Mouse (Mus musculus): ENCODE results near the gene Arhgef33. TPM values are rescaled to one million over a fixed set of nuclear protein-coding genes. Genes with fewer than 3 reads are reported as not detected.

The Arhgef33 gene
- polyA plus RNA-seq, 1 experiment, result 0.01 TPM

- Histone ChIP-seq H3K4me2 (ENCODE audit: low read depth) (no peak overlapping the region), H3K27me3 (ENCODE audit: control insufficient read depth, insufficient read depth, insufficient read length) (no peaks in the 10 kb centered on the region), H3K4me3 (no peak overlapping the region), H3K79me2 (ENCODE audit: control insufficient read depth, insufficient read depth) (no peaks in the 10 kb centered on the region), H3ac (ENCODE audit: control insufficient read depth, insufficient read length) (no peak overlapping the region), H3K36me3 (ENCODE audit: control insufficient read depth, insufficient read depth) (peaks cover 10% of the 10 kb centered on the region)
- no peak for TF ChIP-seq MAX (IDR thresholded peaks at IDR 0.05; ENCODE audit: low read depth)
- no peak for TF ChIP-seq TCF12 (IDR thresholded peaks at IDR 0.05; ENCODE audit: insufficient read depth, poor library complexity, severe bottlenecking)
- no peak for TF ChIP-seq CEBPB (IDR thresholded peaks at IDR 0.05; ENCODE audit: insufficient read depth, poor library complexity, severe bottlenecking)
- TF ChIP-seq POLR2AphosphoS2 (IDR thresholded peaks at IDR 0.05; ENCODE audit: insufficient read length, low read depth), result no peak
- TF ChIP-seq MYOG (IDR thresholded peaks at IDR 0.05; ENCODE audit: control insufficient read depth in 1 of 3, insufficient read depth in 1 of 3, insufficient read length in 2 of 3, low read depth in 2 of 3), result no peak
- TF ChIP-seq USF1 (IDR thresholded peaks at IDR 0.05; ENCODE audit: low read depth), result no peak
- no peak for TF ChIP-seq SRF (IDR thresholded peaks at IDR 0.05; ENCODE audit: control insufficient read depth, insufficient read length, low read depth)
- no peak for TF ChIP-seq E2F4 (IDR thresholded peaks at IDR 0.05; ENCODE audit: insufficient read depth)
- TF ChIP-seq REST (IDR thresholded peaks at IDR 0.05; ENCODE audit: insufficient read depth, insufficient read length), result no peak
- no peak for TF ChIP-seq POLR2A (IDR thresholded peaks at IDR 0.05; ENCODE audit: insufficient read length, low read depth)
- no peak for TF ChIP-seq TCF3 (IDR thresholded peaks at IDR 0.05; ENCODE audit: insufficient read length, low read depth)
- TF ChIP-seq MYOD1 (IDR thresholded peaks at IDR 0.05; ENCODE audit: control insufficient read depth in 1 of 3, insufficient read length in 2 of 3, low read depth in 2 of 3), result no peak
Observed at GRCm38 (mm10) chr17:80426171-80426570, 119.0 kb downstream of the Arhgef33 start.

- Histone ChIP-seq H3ac (ENCODE audit: control insufficient read depth, insufficient read length) (no peak overlapping the region), H3K4me3 (no peak overlapping the region), H3K79me2 (ENCODE audit: control insufficient read depth, insufficient read depth) (no peaks in the 10 kb centered on the region), H3K36me3 (ENCODE audit: control insufficient read depth, insufficient read depth) (peaks cover 11% of the 10 kb centered on the region), H3K27me3 (ENCODE audit: control insufficient read depth, insufficient read depth, insufficient read length) (no peaks in the 10 kb centered on the region), H3K4me2 (ENCODE audit: low read depth) (no peak overlapping the region)
- no peak for TF ChIP-seq TCF3 (IDR thresholded peaks at IDR 0.05; ENCODE audit: insufficient read length, low read depth)
- TF ChIP-seq MYOG (IDR thresholded peaks at IDR 0.05; ENCODE audit: control insufficient read depth in 1 of 3, insufficient read depth in 1 of 3, insufficient read length in 2 of 3, low read depth in 2 of 3), result no peak
- TF ChIP-seq E2F4 (IDR thresholded peaks at IDR 0.05; ENCODE audit: insufficient read depth), result no peak
- no peak for TF ChIP-seq CEBPB (IDR thresholded peaks at IDR 0.05; ENCODE audit: insufficient read depth, poor library complexity, severe bottlenecking)
- no peak for TF ChIP-seq MYOD1 (IDR thresholded peaks at IDR 0.05; ENCODE audit: control insufficient read depth in 1 of 3, insufficient read length in 2 of 3, low read depth in 2 of 3)
- no peak for TF ChIP-seq TCF12 (IDR thresholded peaks at IDR 0.05; ENCODE audit: insufficient read depth, poor library complexity, severe bottlenecking)
- TF ChIP-seq SRF (IDR thresholded peaks at IDR 0.05; ENCODE audit: control insufficient read depth, insufficient read length, low read depth), result no peak
- no peak for TF ChIP-seq USF1 (IDR thresholded peaks at IDR 0.05; ENCODE audit: low read depth)
- TF ChIP-seq REST (IDR thresholded peaks at IDR 0.05; ENCODE audit: insufficient read depth, insufficient read length), result no peak
- TF ChIP-seq POLR2A (IDR thresholded peaks at IDR 0.05; ENCODE audit: insufficient read length, low read depth), result no peak
- TF ChIP-seq MAX (IDR thresholded peaks at IDR 0.05; ENCODE audit: low read depth), result no peak
- TF ChIP-seq POLR2AphosphoS2 (IDR thresholded peaks at IDR 0.05; ENCODE audit: insufficient read length, low read depth), result no peak
Observed at GRCm38 (mm10) chr17:80426901-80427300, 119.7 kb downstream of the Arhgef33 start.

GRCm38 (mm10) chr17:80427966-80428365 is 120.8 kb downstream of the Arhgef33 start:
- Histone ChIP-seq H3K4me2 (ENCODE audit: low read depth) (no peak overlapping the region), H3K4me3 (no peak overlapping the region), H3K79me2 (ENCODE audit: control insufficient read depth, insufficient read depth) (no peaks in the 10 kb centered on the region), H3K27me3 (ENCODE audit: control insufficient read depth, insufficient read depth, insufficient read length) (no peaks in the 10 kb centered on the region), H3ac (ENCODE audit: control insufficient read depth, insufficient read length) (no peak overlapping the region), H3K36me3 (ENCODE audit: control insufficient read depth, insufficient read depth) (peaks cover 10% of the 10 kb centered on the region)
- TF ChIP-seq MYOG (IDR thresholded peaks at IDR 0.05; ENCODE audit: control insufficient read depth in 1 of 3, insufficient read depth in 1 of 3, insufficient read length in 2 of 3, low read depth in 2 of 3) (no peak), CEBPB (IDR thresholded peaks at IDR 0.05; ENCODE audit: insufficient read depth, poor library complexity, severe bottlenecking) (no peak), E2F4 (IDR thresholded peaks at IDR 0.05; ENCODE audit: insufficient read depth) (no peak), REST (IDR thresholded peaks at IDR 0.05; ENCODE audit: insufficient read depth, insufficient read length) (no peak), TCF3 (IDR thresholded peaks at IDR 0.05; ENCODE audit: insufficient read length, low read depth) (no peak), USF1 (IDR thresholded peaks at IDR 0.05; ENCODE audit: low read depth) (no peak), SRF (IDR thresholded peaks at IDR 0.05; ENCODE audit: control insufficient read depth, insufficient read length, low read depth) (no peak), TCF12 (IDR thresholded peaks at IDR 0.05; ENCODE audit: insufficient read depth, poor library complexity, severe bottlenecking) (no peak), MYOD1 (IDR thresholded peaks at IDR 0.05; ENCODE audit: control insufficient read depth in 1 of 3, insufficient read length in 2 of 3, low read depth in 2 of 3) (no peak), MAX (IDR thresholded peaks at IDR 0.05; ENCODE audit: low read depth) (no peak), POLR2AphosphoS2 (IDR thresholded peaks at IDR 0.05; ENCODE audit: insufficient read length, low read depth) (no peak), POLR2A (IDR thresholded peaks at IDR 0.05; ENCODE audit: insufficient read length, low read depth) (no peak)

- H3K79me2 ChIP-seq (ENCODE audit: control insufficient read depth, insufficient read depth), result no peaks in the 10 kb centered on the region
- H3K36me3 ChIP-seq (ENCODE audit: control insufficient read depth, insufficient read depth), result peaks cover 23% of the 10 kb centered on the region
- TF ChIP-seq E2F4 (IDR thresholded peaks at IDR 0.05; ENCODE audit: insufficient read depth) (no peak), POLR2AphosphoS2 (IDR thresholded peaks at IDR 0.05; ENCODE audit: insufficient read length, low read depth) (no peak), TCF3 (IDR thresholded peaks at IDR 0.05; ENCODE audit: insufficient read length, low read depth) (no peak), TCF12 (IDR thresholded peaks at IDR 0.05; ENCODE audit: insufficient read depth, poor library complexity, severe bottlenecking) (no peak)
- H3ac ChIP-seq (ENCODE audit: control insufficient read depth, insufficient read length), result no peak overlapping the region
- no peak overlapping the region for H3K4me3 ChIP-seq
- no peaks in the 10 kb centered on the region for H3K27me3 ChIP-seq (ENCODE audit: control insufficient read depth, insufficient read depth, insufficient read length)
- no peak overlapping the region for H3K4me2 ChIP-seq (ENCODE audit: low read depth)
Observed at GRCm38 (mm10) chr17:80431997-80432396, 124.8 kb downstream of the Arhgef33 start.

- Histone ChIP-seq H3K27me3 (ENCODE audit: control insufficient read depth, insufficient read depth, insufficient read length) (no peaks in the 10 kb centered on the region), H3K79me2 (ENCODE audit: control insufficient read depth, insufficient read depth) (no peaks in the 10 kb centered on the region), H3K4me3 (no peak overlapping the region), H3K4me2 (ENCODE audit: low read depth) (no peak overlapping the region), H3K36me3 (ENCODE audit: control insufficient read depth, insufficient read depth) (peaks cover 26% of the 10 kb centered on the region), H3ac (ENCODE audit: control insufficient read depth, insufficient read length) (no peak overlapping the region)
- no peak for TF ChIP-seq REST (IDR thresholded peaks at IDR 0.05; ENCODE audit: insufficient read depth, insufficient read length)
Observed at GRCm38 (mm10) chr17:80434430-80434829, 127.2 kb downstream of the Arhgef33 start.
